Mouse (Mus musculus): ENCODE data around the gene Olfr543.

- TF ChIP-seq CTCF (IDR thresholded peaks at IDR 0.05 in 2 of 3, conservative IDR thresholded peaks at IDR 0.05 in 1 of 3; ENCODE audit: control insufficient read depth in 1 of 3, insufficient read depth in 1 of 3, low read depth in 2 of 3, low read length in 3 of 3, poor library complexity in 1 of 3, severe bottlenecking in 1 of 3) (no peak), EP300 (IDR thresholded peaks at IDR 0.05; ENCODE audit: low read depth in 1 of 2, low read length in 2 of 2) (no peak), MAZ (IDR thresholded peaks at IDR 0.05; ENCODE audit: low read depth, low read length) (no peak), POLR2A (IDR thresholded peaks at IDR 0.05; ENCODE audit: control insufficient read depth in 1 of 2, insufficient read depth in 1 of 2, low read depth in 1 of 2, low read length in 2 of 2, poor library complexity in 1 of 2) (no peak), ZKSCAN1 (IDR thresholded peaks at IDR 0.05; ENCODE audit: low read depth, low read length) (no peak), ZMIZ1 (IDR thresholded peaks at IDR 0.05; ENCODE audit: low read depth, low read length) (no peak), TAL1 (IDR thresholded peaks at IDR 0.05; ENCODE audit: low read length) (no peak), MAFK (IDR thresholded peaks at IDR 0.05; ENCODE audit: borderline replicate concordance, low read depth, low read length) (no peak), GATA1 (IDR thresholded peaks at IDR 0.05; ENCODE audit: low read depth, low read length) (no peak), UBTF (IDR thresholded peaks at IDR 0.05; ENCODE audit: borderline replicate concordance, insufficient read depth, low read depth, low read length) (no peak), GABPA (IDR thresholded peaks at IDR 0.05; ENCODE audit: low read depth, low read length) (no peak), TCF12 (IDR thresholded peaks at IDR 0.05; ENCODE audit: low read depth, low read length) (no peak), E2F4 (IDR thresholded peaks at IDR 0.05; ENCODE audit: borderline replicate concordance, low read depth, low read length) (no peak), POLR2AphosphoS5 (IDR thresholded peaks at IDR 0.05; ENCODE audit: borderline replicate concordance, low read depth, low read length) (no peak)
Observed at GRCm38 (mm10) chr7:102511927-102512326, 30.4 kb upstream of the Olfr543 start.

Data from MEL (cell line).